Mouse (Mus musculus) megakaryocyte, adult 5-6 weeks (primary cell): Measurements from ENCODE around the gene Gm4353. TPM values are rescaled to one million over a fixed set of nuclear protein-coding genes. Genes with fewer than 3 reads are reported as not detected.

Experiments used
- ATAC-seq: 2 replicates; pipeline ENCODE4 v1.8.0; 2016; ENCODE audit warnings: mild to moderate bottlenecking, inconsistent platforms; ENCODE audit not compliant: poor library complexity, severe bottlenecking
- total RNA-seq, 2 experiments: library from RNA; stranded (forward) in 1 of 2; stranded (reverse) in 1 of 2; fragments of 153-499, 151-499 nt in 1 of 2; fragments of 221-1000, 200-1000 nt in 1 of 2; gene quantifications; 2 replicates each; pipeline versions ENCODE4 v1.2.3 to v1.2.4; 2015 to 2017

Gene Gm4353
- total RNA-seq, 2 experiments from 2014 or later: 0.22 to 0.66 TPM

GRCm38 (mm10) chr7:116060739-116061138 lies 23.7 kb downstream of the Gm4353 start:
- no peak for ATAC-seq

GRCm38 (mm10) chr7:116040470-116041019 lies 43.9 kb downstream of the Gm4353 start:
- no peak for ATAC-seq

GRCm38 (mm10) chr7:116039538-116040466 lies 44.6 kb downstream of the Gm4353 start:
- ATAC-seq: peak; percentile 92

GRCm38 (mm10) chr7:116039196-116039537 lies 45.3 kb downstream of the Gm4353 start, which contains the start of gene 1110004F10Rik:
TSS of gene 1110004F10Rik (plus strand) at chr7:116039397.
- ATAC-seq: no peak

GRCm38 (mm10) chr7:116038511-116038910 lies 45.9 kb downstream of the Gm4353 start, which contains the start of gene Sox6:
TSS of gene Sox6 (minus strand) at chr7:116038796.
- no peak for ATAC-seq

- no peak for ATAC-seq
These were observed 46.4 kb downstream of the Gm4353 start for GRCm38 (mm10) chr7:116038024-116038423.

- ATAC-seq: no peak
These were observed 47.6 kb downstream of the Gm4353 start for GRCm38 (mm10) chr7:116036591-116037555.

- no peak for ATAC-seq
These were observed 48.9 kb downstream of the Gm4353 start for GRCm38 (mm10) chr7:116035504-116035903.

- ATAC-seq: no peak
These were observed 50.1 kb downstream of the Gm4353 start for GRCm38 (mm10) chr7:116034282-116034758.

GRCm38 (mm10) chr7:116033371-116034241 lies 50.8 kb downstream of the Gm4353 start:
- ATAC-seq: no peak

Other genes with a start within 250 kb of the Gm4353 start
- gene Sox6, start 45.8 kb downstream of the Gm4353 start, total RNA-seq (2015): 0.45 and 3.8 TPM in 2 replicates
- 0.99 and 1.2 TPM in 2 replicates for gene Sox6, start 45.8 kb downstream of the Gm4353 start, total RNA-seq (2017)
- 85.7 and 95.9 TPM in 2 replicates for gene 1110004F10Rik, start 45.2 kb downstream of the Gm4353 start, total RNA-seq (2015)
- gene 1110004F10Rik, start 45.2 kb downstream of the Gm4353 start, total RNA-seq (2017): 154 and 167 TPM in 2 replicates
- 0.02 and 0.16 TPM in 2 replicates for gene Plekha7, start 223.7 kb upstream of the Gm4353 start, total RNA-seq (2015)
- 0.18 TPM in 1 of 2 replicates, not detected in the other for gene Plekha7, start 223.7 kb upstream of the Gm4353 start, total RNA-seq (2017)
- gene Rps13, start 249.6 kb upstream of the Gm4353 start, total RNA-seq (2015): 1,284 and 1,307 TPM in 2 replicates
- gene Rps13, start 249.6 kb upstream of the Gm4353 start, total RNA-seq (2017): 3,022 and 3,027 TPM in 2 replicates